Mouse (Mus musculus) mammary gland, adult 2 months (tissue): Measurements from ENCODE around the gene Idnk. TPM values are rescaled to one million over a fixed set of nuclear protein-coding genes. Genes with fewer than 3 reads are reported as not detected.

ENCODE experiments used
- polyA plus RNA-seq: library from polyadenylated mRNA; depleted of rRNA; stranded (reverse); fragments of >200 nt; gene quantifications from 2 replicates; pipeline ENCODE4 v1.2.3, GENCODE M21; 2012; ENCODE audit warnings: low replicate concordance; rRNA removed

Idnk gene
- polyA plus RNA-seq: 23.6 and 32.2 TPM in 2 replicates

DNA sequence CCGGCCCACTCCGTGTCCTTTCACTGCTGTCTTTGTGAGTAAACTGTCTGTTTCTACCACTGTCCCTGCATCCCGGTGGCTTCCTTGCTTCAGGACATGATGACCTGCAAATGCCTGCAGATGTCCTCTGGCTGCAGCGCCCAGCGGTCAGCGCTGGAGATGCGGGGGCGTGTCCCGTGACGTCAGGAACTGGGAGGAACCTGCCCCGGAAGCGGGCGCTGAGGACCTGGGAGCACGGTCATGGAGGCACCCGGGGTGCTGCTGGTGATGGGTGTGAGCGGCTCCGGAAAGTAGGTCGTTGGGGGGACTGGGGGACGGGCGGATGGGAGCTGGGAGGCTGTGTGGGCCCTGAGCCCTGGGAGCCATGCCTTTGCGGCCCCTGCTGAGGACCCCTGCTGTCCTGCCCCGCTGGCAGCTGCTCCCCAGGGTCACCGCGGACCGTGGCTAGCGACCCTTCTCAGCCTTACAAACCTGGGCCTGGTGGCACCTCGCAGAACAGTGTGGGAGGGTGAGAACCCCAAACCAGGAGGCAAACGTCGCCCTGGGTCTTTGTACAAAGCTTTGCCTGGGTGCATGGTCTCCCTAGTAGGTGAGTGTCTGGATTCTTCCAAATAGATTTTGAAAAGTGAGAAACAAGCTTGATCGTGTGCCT lies at the start of gene Idnk:
Gene Idnk, plus strand, starts transcription at position 203 of the 652 bp plus-strand sequence.

DNA sequence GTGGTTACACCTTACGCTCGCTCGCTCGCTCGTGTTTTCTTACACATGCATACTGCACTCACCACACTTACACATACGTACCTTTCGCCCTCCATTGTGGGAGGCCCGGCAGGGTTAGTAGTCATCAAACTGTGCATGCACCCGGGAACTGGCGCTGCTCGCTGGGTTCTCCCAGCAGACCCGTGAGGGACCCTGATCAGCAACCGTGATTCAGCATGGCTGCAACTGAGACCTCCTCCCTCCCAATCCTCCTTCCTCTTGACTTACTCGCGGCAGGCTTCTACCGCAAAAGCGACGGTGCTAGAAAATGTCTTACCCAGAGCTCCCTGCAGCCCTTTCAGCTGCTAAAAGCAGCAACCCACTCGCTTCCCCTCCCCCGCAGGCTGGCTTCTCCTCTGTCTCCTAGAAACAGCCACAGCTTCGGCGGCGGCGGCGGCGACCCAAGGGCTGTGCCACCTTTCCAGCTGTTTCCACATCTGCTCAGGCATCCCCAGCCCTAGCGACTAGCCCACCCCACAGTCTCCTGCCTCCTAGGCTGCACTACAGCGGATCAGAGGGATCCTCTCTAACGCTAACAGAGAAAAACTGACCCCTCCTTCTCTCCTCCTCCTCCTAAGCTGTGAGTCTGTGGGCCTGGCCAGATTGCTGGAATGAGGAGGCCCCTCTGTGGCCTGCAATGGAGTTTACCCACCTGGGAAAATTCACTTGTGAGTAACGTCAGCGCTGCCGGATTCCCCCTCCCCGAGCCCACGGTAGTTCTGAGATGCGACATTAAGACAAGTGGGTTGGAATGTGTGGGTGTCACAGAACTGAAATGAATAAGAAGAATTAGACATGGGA lies 44.2 kb upstream of the Idnk start, which contains the start of gene Klhl3:
Gene Klhl3, minus strand, starts transcription at position 532 of the 840 bp plus-strand sequence.

DNA sequence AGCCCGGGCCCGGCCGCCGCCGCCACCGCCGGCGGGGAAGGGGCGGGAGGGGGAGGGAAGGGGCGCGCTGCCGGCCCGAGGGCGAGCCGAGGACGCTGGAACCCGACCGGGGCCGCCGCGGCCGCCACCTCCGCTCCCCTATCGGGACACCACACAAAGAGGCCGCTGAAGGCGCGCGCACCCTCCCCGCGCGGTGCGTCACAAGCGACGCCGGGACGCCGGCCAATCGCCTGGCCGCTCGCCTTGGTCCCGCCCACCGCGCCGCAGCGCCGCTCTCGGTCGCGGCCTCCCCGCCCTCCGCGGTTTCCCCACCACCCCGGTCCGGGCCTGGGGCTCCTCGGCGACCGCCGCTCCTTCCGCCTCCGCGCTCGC lies 29.1 kb upstream of the Idnk start, which contains the start of gene Hnrnpa0:
Gene Hnrnpa0, minus strand, starts transcription at position 161 of the 372 bp plus-strand sequence.

Other genes with a start within 250 kb of the Idnk start
- gene Spock1, start 249.3 kb upstream of the Idnk start, polyA plus RNA-seq: 0.13 and 0.14 TPM in 2 replicates
- 2.6 and 2.9 TPM in 2 replicates for gene Klhl3, start 44.1 kb upstream of the Idnk start, polyA plus RNA-seq
- gene Hnrnpa0, start 29.1 kb upstream of the Idnk start, polyA plus RNA-seq: 25.5 and 105 TPM in 2 replicates
- 133 and 163 TPM in 2 replicates for gene Ubqln1, start 58.0 kb downstream of the Idnk start, polyA plus RNA-seq
- 4.4 and 5.6 TPM in 2 replicates for gene Gkap1, start 118.0 kb downstream of the Idnk start, polyA plus RNA-seq
- 0.03 and 0.08 TPM in 2 replicates for gene Kif27, start 201.5 kb downstream of the Idnk start, polyA plus RNA-seq
- 20.0 and 41.1 TPM in 2 replicates for gene 2210016F16Rik, start 227.6 kb downstream of the Idnk start, polyA plus RNA-seq
- 10.1 and 12.2 TPM in 2 replicates for gene Rmi1, start 244.6 kb downstream of the Idnk start, polyA plus RNA-seq
- 198 and 200 TPM in 2 replicates for gene Hnrnpk, start 245.7 kb downstream of the Idnk start, polyA plus RNA-seq